ENCODE assay signal across 23 mouse cellular contexts in genomic region chr5:88574829-88575228, GRCm38 (mm10). TPM values are rescaled to one million over a fixed set of nuclear protein-coding genes. Genes with fewer than 3 reads are reported as not detected.
A peak's percentile ranks its signal among the peaks of the same experiment; 100 is the strongest.
DNase-seq lines count a peak whose midpoint lies in the region; ATAC-seq lines count a peak whose summit lies in the region.
"Had no signal": no experiment of that assay in that cellular context is flagged by ENCODE, and none has a peak within 500 bp of the region (broad histone marks: within the 10 kb centered on the region; RNA-seq: fewer than 3 reads in every experiment).

No protein-coding gene starts in this region.

- H3K36me3 ChIP-seq in splenic B cell, adult 2 months (ENCODE audit: control insufficient read depth, insufficient read depth, low read length, poor library complexity, severe bottlenecking) = no peaks in the 10 kb centered on the region
- no peaks in the 10 kb centered on the region for H3K36me3 ChIP-seq in forebrain, embryonic 16.5 days (ENCODE audit: control insufficient read depth, insufficient read depth)

- no peak overlapping the region for H3K4me3 ChIP-seq in forebrain, embryonic 16.5 days (replicated peaks; ENCODE audit: low read length)

- ATAC-seq in frontal cortex, adult (ENCODE audit: low TSS enrichment) = peak; percentile 68
- ATAC-seq in forebrain, embryonic 16.5 days = no peak
- ATAC-seq: activated CD4-positive, CD25-positive, alpha-beta regulatory T cell, adult 4 months; CD4-positive, CD25-positive, alpha-beta regulatory T cell, adult 4 months; Patski had no signal

- no peak for DNase-seq in frontal cortex, postnatal 36 days (ENCODE audit: low spot score in 2 of 2)
- DNase-seq in A20 (ENCODE audit: low read depth, low spot score) = peak; percentile 75
- peak; percentile 31 for DNase-seq in splenic B cell, adult 2 months (ENCODE audit: low read depth, low spot score)
- no peak for DNase-seq in thymus, adult 18-20 months
- DNase-seq: adrenal gland, adult 2 months; adrenal gland, adult 8-10 months; adrenal gland, postnatal 10 days; adrenal gland, postnatal 14 days; adrenal gland, postnatal 25 days; adrenal gland, postnatal 36 days; B cell, adult 2 months; cerebellum, adult 11 months; cerebellum, adult 11-12 months; cerebellum, adult 18-20 months; cerebellum, adult 2 months had no signal

- 91% methylated on average over 3 of the region's 3 CpGs for WGBS in forebrain, embryonic 16.5 days

- H3K9ac ChIP-seq in forebrain, embryonic 16.5 days (replicated peaks; ENCODE audit: low read depth, low read length) = no peak overlapping the region

- no peaks in the 10 kb centered on the region for H3K27me3 ChIP-seq in splenic B cell, adult 2 months (ENCODE audit: control insufficient read depth, insufficient read depth, low read length, poor library complexity, severe bottlenecking)
- no peaks in the 10 kb centered on the region for H3K27me3 ChIP-seq in forebrain, embryonic 16.5 days (replicated peaks; ENCODE audit: control insufficient read depth, insufficient read depth, low read length)
- H3K27me3 ChIP-seq: CH12.LX, Patski had no signal

- H3K4me1 ChIP-seq in forebrain, embryonic 16.5 days (replicated peaks; ENCODE audit: control insufficient read depth, insufficient read depth, low read length) = peaks cover 7% of the 10 kb centered on the region; the same call in 1 of the 2 replicates

- no peaks in the 10 kb centered on the region for H3K9me3 ChIP-seq in forebrain, embryonic 16.5 days (ENCODE audit: control insufficient read depth, low read length)
- H3K9me3 ChIP-seq: G1E had no signal

- no peak overlapping the region for H3K4me2 ChIP-seq in forebrain, embryonic 16.5 days (ENCODE audit: low read length)

- H3K27ac ChIP-seq in forebrain, embryonic 16.5 days (ENCODE audit: low read length) = no peak overlapping the region

RNA-seq across cellular contexts. Expression of gene Rufy3, which starts 10.0 kb away (rescaled TPM):
- 248 and 258 TPM in 2 replicates for polyA plus RNA-seq in forebrain, embryonic 16.5 days (2015; fragmentation: Nextera tagmentation; extraction: Ambion mirVana)

RNA-seq across cellular contexts. Expression of gene Utp3, which starts 20.6 kb away (rescaled TPM):
- 50.8 and 55.0 TPM in 2 replicates for polyA plus RNA-seq in forebrain, embryonic 16.5 days (2015; fragmentation: Nextera tagmentation; extraction: Ambion mirVana)

RNA-seq across cellular contexts. Expression of gene Jchain, which starts 47.1 kb away (rescaled TPM):
- polyA plus RNA-seq in forebrain, embryonic 16.5 days (2015; fragmentation: Nextera tagmentation; extraction: Ambion mirVana) = 0.11 and 0.58 TPM in 2 replicates
- polyA plus RNA-seq: C2C12, G1E had no signal

Comparison
In these comparisons a context has a peak if more than half of its experiments do, and no peak if none do; other contexts are left out.
1. DNase-seq: peak in A20 (single experiment) and splenic B cell, adult 2 months (single experiment); none in frontal cortex, postnatal 36 days (0 of 2) and thymus, adult 18-20 months (0 of 2).